Mouse (Mus musculus) megakaryocyte-erythroid progenitor cell, adult 5-6 weeks (primary cell): ENCODE measurements at regions not wholly inside any gene's neighbourhood (a gene's known extent, or its start where the extent isn't known, plus 50 kb on each side); places are given as distances from the start of the nearest gene placed in this dataset.

Experiments
- ATAC-seq: replicated peaks from 2 replicates; pipeline ENCODE4 v1.8.0; 2016; ENCODE audit warnings: mild to moderate bottlenecking, inconsistent platforms; ENCODE audit not compliant: severe bottlenecking, poor library complexity, low FRiP score, low TSS enrichment

DNA sequence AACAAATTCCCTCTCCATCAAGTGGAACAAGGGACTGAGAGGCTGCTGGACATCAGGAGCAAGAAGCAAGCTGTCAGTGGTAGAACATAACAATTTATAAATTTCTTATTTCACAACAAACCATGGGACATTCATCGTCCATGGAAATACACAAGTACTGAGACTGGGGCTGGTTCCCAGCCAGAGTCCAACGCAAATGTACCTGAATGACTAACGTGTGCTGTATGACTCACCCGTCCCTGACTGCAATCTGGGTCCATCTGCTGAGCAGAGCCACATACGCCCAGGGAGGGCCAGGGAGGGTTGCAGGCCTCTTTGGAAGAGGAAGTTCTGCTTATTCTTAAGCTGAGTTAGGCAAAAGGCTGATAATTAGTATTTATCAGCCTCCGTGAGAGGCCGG is 320.1 kb upstream of the Pappa start:
- ATAC-seq, result no peak

GRCm38 (mm10) chr4:64804996-64805395 is 319.0 kb upstream of the Pappa start:
- ATAC-seq, result no peak

GRCm38 (mm10) chr4:64807148-64807547 is 316.8 kb upstream of the Pappa start:
- no peak for ATAC-seq

DNA sequence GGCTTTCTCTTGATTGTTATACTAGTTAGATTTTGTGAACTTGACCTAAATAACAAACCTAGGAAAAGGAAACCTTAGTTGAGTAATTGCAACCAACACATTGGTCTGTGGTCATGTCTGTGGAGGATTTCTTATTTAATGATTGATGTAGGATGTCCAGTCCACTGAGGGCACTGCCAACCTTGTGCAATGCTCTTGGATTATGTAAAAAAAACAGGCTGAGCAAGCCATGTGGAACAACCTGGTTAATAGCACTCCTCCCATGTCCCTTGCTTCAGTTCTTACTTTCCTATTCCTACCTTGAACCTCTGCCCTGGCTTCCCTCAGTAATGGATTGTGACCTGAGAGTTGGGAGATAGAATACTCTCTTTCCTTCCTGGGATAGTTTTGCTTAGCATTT is 312.0 kb upstream of the Pappa start:
- ATAC-seq, result no peak

DNA sequence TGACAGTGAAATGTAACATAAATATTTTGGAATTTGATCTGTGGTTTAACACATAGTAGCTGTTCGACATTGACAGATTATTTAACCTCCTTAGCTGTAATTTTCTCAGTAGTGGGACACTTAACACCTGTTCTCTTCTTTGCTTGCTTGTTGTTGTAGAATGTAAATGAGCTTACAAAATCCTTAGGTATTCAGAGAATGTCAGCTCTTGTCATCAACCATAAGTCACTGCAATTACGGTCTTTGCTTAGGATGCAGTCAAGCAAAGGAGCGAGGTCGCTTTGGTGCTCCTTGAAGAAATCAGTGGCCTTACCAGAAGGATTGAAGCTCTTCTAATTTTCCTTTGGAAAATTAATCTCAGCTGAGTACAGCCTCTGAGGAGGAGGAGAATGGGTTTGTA is 311.2 kb upstream of the Pappa start:
- ATAC-seq, result no peak

GRCm38 (mm10) chr4:64832882-64833281 is 291.1 kb upstream of the Pappa start:
- no peak for ATAC-seq

- ATAC-seq, result no peak
These were observed 249.5 kb upstream of the Pappa start for GRCm38 (mm10) chr4:64874521-64874920.

DNA sequence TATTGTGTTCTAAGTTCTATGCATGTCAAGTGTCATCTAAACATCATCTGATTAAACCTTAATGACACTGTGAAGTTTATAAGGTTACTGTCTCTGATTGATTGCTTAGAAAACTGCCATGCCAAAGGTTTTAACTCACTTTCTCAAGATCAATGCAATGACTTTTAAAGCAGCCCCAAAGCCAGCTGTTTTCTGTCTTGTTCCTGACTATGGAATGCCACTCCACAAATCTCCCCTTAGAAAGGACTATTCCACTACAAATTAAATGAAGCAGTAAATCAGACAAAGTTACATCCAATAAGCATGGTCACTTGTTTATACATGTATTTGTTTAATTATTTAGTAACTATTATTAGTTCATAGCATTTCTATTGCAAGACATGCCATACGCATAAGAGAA is 247.1 kb upstream of the Pappa start:
- ATAC-seq, result no peak

GRCm38 (mm10) chr4:64897935-64898334 is 226.0 kb upstream of the Pappa start:
- ATAC-seq, result no peak

- no peak for ATAC-seq
These were observed 222.7 kb upstream of the Pappa start for GRCm38 (mm10) chr4:64901091-64901845.

DNA sequence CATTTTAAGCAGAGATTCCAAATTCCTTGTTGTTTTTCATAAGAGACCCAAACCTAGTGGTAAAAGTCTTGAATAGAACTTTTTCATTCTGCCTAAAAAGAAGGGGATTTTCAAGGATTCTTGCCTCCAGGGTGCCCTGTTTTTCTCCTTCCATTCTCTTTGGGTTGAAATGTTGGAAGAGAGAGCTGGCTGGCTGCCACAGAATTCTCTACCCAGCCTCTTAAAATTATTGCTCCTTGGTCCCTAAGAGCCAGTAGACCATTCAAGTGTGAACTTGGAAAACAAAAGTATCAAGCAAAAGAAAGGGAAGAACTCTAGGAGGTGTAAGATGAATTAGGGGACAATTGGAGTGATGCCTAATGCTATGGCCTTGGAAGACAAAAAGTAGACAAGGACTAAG is 200.2 kb upstream of the Pappa start:
- ATAC-seq, result no peak

DNA sequence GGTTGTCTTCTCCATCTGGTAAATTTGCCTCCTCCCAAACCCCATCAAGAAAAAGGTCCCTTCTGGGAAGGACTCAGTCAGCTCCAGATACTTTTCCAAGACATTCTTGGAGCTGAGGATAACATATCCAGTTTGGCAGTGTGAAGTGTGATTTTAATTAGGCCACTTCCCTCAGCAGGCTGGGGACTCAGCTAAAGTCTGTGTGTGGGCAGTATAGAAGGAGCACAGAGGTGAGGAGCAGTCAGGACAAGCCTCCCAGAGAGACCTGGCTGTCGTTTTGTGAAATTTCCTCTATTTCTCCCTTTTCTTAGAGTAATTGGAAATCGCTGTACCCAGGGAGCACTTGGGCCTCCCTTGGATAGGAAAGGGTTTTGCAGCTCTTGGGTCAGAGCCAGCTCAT is 195.4 kb upstream of the Pappa start:
- no peak for ATAC-seq

GRCm38 (mm10) chr4:64945547-64945946 is 178.4 kb upstream of the Pappa start:
- no peak for ATAC-seq

GRCm38 (mm10) chr4:64952651-64953050 is 171.3 kb upstream of the Pappa start:
- ATAC-seq, result no peak

DNA sequence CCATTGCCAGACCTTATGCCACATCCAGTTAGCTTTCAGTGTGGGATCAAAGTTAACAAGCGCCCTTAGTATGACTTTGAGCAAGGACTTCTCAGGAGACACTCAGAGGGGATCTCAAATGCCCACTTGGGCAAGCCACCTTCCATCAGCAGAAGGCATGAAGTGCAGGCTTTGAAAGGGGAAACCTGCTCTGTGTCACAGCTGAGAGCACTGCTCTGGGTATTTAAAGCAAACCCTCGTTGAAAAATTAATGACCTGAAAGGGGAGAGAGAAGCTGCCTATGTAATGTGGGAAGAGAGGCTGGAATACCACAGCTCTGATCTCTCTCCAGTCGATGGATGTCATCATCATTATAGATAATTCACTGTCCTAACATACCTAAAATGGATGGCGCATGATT is 165.1 kb upstream of the Pappa start:
- no peak for ATAC-seq

GRCm38 (mm10) chr4:64961796-64962195 is 162.2 kb upstream of the Pappa start:
- no peak for ATAC-seq
